ENCODE assay signal across 9 mouse cellular contexts in genomic region chr7:136294445-136294844, GRCm38 (mm10).
DNase-seq lines count a peak whose midpoint lies in the region; TF ChIP-seq lines count a peak whose summit lies in the region.
"Had no signal": no experiment of that assay in that cellular context is flagged by ENCODE, and none has a peak within 500 bp of the region (broad histone marks: within the 10 kb centered on the region; RNA-seq: fewer than 3 reads in every experiment).

No protein-coding gene starts in this region.

- no peak overlapping the region for H3K4me3 ChIP-seq in left cerebral cortex, adult 2 months
- H3K4me3 ChIP-seq: liver, embryonic 13.5 days had no signal

- no peak overlapping the region for H3K27ac ChIP-seq in left cerebral cortex, adult 2 months
- H3K27ac ChIP-seq: liver, embryonic 13.5 days had no signal

- DNase-seq in adrenal gland, postnatal 14 days = peak; percentile 38
- DNase-seq in adrenal gland, postnatal 4 days (ENCODE audit: low spot score in 2 of 2) = no peak
- no peak for DNase-seq in left cerebral cortex, adult 2 months (ENCODE audit: extremely low spot score in 1 of 2, low spot score in 2 of 2)
- DNase-seq in left cerebral cortex, postnatal 14 days (ENCODE audit: low spot score in 2 of 2) = no peak
- DNase-seq in brain, adult 2 months (ENCODE audit: low read depth, low spot score) = peak; percentile 31
- DNase-seq in lung, postnatal 10 days = peak; percentile 21
- no peak for DNase-seq in T-cell, adult 2 months (ENCODE audit: low spot score)
- DNase-seq in heart, adult 9 months (ENCODE audit: low spot score in 2 of 2) = no peak
- DNase-seq: liver, embryonic 13.5 days had no signal

- TF ChIP-seq CTCF in left cerebral cortex, adult 2 months (IDR thresholded peaks at IDR 0.05) = peak; percentile 21

- intact Hi-C loops in left cerebral cortex, adult 2 months (cut with DNase I) = loop anchor here (10.0 kb wide), 1 partner anchor 140 kb away; no protein-coding TSS in a partner anchor
- intact Hi-C loops in left cerebral cortex, postnatal 14 days (cut with DNase I) = no loop called here

Comparison
In these comparisons a context has a peak if more than half of its experiments do, and no peak if none do; other contexts are left out.
1. DNase-seq: peak in adrenal gland, postnatal 14 days (single experiment), brain, adult 2 months (single experiment) and lung, postnatal 10 days (single experiment); none in adrenal gland, postnatal 4 days (0 of 2), left cerebral cortex, adult 2 months (0 of 2), left cerebral cortex, postnatal 14 days (0 of 2), T-cell, adult 2 months (single experiment) and heart, adult 9 months (0 of 2).